Mouse (Mus musculus): ENCODE measurements around the gene 4930556J24Rik. TPM values are rescaled to one million over a fixed set of nuclear protein-coding genes. Genes with fewer than 3 reads are reported as not detected.
A peak's percentile ranks its signal among the peaks of the same experiment; 100 is the strongest.

Gene 4930556J24Rik
- total and polyA plus RNA-seq, 2 experiments from 2014 or later, result 0.25 TPM; not detected in 1

DNA sequence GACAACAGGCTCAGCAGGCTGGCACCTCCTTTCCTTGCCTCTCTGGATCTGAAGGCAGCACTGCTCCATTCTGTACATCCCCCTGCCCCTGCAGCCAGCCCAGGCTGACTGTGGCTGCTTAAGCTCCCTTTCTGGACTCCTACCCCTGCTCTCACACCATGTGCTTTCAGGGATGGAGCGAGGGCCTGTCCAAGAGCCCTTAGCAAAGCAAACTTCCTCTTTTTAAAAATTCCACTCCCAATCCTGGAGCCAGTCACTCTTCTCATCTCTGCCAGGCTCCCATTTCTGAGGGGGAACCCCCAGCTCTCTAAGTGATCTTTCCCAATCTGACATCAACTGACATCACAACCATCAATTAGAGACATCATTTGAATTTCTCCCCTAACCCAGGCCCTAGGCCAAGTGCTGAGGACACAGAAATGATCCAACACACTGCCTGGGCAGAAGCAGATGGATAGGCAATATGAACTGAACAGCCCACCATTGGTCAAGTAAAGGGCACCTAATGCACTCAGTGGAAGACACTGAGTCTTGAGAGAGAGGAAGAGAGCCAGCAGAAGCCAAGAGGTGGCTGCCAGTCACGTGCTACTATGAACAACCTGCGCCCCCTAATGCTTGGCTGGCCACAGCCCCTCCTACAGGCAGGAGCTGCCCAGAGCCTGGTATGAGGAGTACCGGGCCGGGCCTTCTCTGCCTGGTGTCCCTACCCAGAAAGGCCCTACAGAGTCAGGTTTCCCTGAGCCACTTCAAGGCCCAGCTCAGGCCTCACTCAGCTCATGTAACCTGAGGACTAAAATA lies 65.9 kb downstream of the 4930556J24Rik start:
- H3K4me3 ChIP-seq (ENCODE audit: low read length), result peak overlapping the region; percentile 67
- WGBS, result 45% methylated on average over 5 of the region's 5 CpGs
- peak overlapping the region; percentile 93 for H3K4me2 ChIP-seq (ENCODE audit: low read depth, low read length)
- H3K9ac ChIP-seq (replicated peaks; ENCODE audit: low read length), result peak overlapping the region; percentile 46
- H3K36me3 ChIP-seq (ENCODE audit: insufficient read depth, low read length), result peaks cover 11% of the 10 kb centered on the region
- no peaks in the 10 kb centered on the region for H3K27me3 ChIP-seq (ENCODE audit: insufficient read depth, low read length)
- H3K27ac ChIP-seq, result peak overlapping the region; percentile 4; the same call in 1 of the 2 replicates
- H3K9me3 ChIP-seq (ENCODE audit: low read length), result no peaks in the 10 kb centered on the region
- TF ChIP-seq CTCF (IDR thresholded peaks at IDR 0.05; ENCODE audit: low read depth), result no peak; the same call in 1 of the 2 replicates
- ATAC-seq (no peak), DNase-seq (ENCODE audit: low spot score) (peak; percentile 20)
- H3K4me1 ChIP-seq (ENCODE audit: insufficient read depth, low read length), result peaks cover 28% of the 10 kb centered on the region

DNA sequence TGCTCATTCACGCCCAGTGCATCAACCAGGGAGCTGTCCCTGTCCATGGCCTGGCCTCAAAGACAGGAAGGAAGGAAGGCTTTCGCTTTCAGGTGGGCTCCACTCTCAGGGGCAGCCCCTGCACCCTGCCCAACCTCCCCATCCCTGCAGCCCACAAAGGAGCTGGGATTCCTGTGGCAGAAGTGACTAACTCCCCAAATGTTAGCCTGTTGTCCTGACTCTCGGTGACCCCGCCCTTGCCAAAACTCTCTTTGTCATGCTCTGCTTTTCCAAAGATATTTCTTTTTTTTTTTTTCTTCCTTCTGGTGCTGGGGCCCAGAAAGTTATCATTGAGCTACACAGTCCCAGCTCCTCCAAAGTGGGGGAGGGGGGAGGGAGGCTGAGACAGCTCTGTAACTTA lies 67.3 kb downstream of the 4930556J24Rik start:
- ATAC-seq, result no peak
- H3K4me2 ChIP-seq (ENCODE audit: low read depth, low read length), result peak overlapping the region; percentile 93
- 0 out of 2 replicates have a peak overlapping the region, but pooled peaks have one; percentile 3 for H3K9ac ChIP-seq (replicated peaks; ENCODE audit: low read length)

DNA sequence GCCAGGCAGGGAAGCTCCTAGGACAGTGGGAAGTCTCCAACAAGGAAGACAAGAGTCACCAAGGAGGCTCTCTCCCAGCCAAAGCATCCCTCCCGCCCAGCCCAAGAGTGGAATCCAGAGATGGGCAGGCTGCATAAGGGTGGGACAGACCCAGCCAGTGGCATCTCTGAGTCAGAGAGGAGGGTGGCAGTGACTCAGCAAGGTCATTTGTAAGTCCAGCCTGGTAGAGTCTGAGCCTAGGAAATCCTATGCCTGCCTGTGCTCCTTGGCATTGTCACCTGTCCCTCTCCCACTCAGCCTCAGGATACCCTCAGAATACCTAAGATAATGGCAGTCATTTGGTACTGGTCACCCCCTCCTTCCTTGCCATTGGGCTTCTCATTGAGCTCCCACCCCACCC lies 71.1 kb downstream of the 4930556J24Rik start:
- H3K36me3 ChIP-seq (ENCODE audit: insufficient read depth, low read length), result peaks cover 11% of the 10 kb centered on the region
- no peak overlapping the region for H3K27ac ChIP-seq
- H3K4me2 ChIP-seq (ENCODE audit: low read depth, low read length), result no peak overlapping the region
- ATAC-seq (no peak), DNase-seq (ENCODE audit: low spot score) (no peak)
- no peak for TF ChIP-seq CTCF (IDR thresholded peaks at IDR 0.05; ENCODE audit: low read depth)
- H3K4me3 ChIP-seq (ENCODE audit: low read length), result no peak overlapping the region
- WGBS, result 93% methylated on average over 1 of the region's 1 CpGs
- H3K4me1 ChIP-seq (ENCODE audit: insufficient read depth, low read length), result peaks cover 9% of the 10 kb centered on the region
- no peaks in the 10 kb centered on the region for H3K9me3 ChIP-seq (ENCODE audit: low read length)
- H3K9ac ChIP-seq (replicated peaks; ENCODE audit: low read length), result no peak overlapping the region
- H3K27me3 ChIP-seq (ENCODE audit: insufficient read depth, low read length), result no peaks in the 10 kb centered on the region

More for the DNA sequence above, 67.3 kb downstream of the 4930556J24Rik start:
- 85% methylated on average over 4 of the region's 4 CpGs for WGBS
- no peaks in the 10 kb centered on the region for H3K27me3 ChIP-seq (ENCODE audit: insufficient read depth, low read length)
- H3K36me3 ChIP-seq (ENCODE audit: insufficient read depth, low read length), result peaks cover 11% of the 10 kb centered on the region
- no peaks in the 10 kb centered on the region for H3K9me3 ChIP-seq (ENCODE audit: low read length)
- no peak overlapping the region for H3K27ac ChIP-seq
- TF ChIP-seq CTCF (IDR thresholded peaks at IDR 0.05; ENCODE audit: low read depth), result no peak
- peaks cover 28% of the 10 kb centered on the region for H3K4me1 ChIP-seq (ENCODE audit: insufficient read depth, low read length)
- DNase-seq (ENCODE audit: low spot score), result no peak
- H3K4me3 ChIP-seq (ENCODE audit: low read length), result no peak overlapping the region

DNA sequence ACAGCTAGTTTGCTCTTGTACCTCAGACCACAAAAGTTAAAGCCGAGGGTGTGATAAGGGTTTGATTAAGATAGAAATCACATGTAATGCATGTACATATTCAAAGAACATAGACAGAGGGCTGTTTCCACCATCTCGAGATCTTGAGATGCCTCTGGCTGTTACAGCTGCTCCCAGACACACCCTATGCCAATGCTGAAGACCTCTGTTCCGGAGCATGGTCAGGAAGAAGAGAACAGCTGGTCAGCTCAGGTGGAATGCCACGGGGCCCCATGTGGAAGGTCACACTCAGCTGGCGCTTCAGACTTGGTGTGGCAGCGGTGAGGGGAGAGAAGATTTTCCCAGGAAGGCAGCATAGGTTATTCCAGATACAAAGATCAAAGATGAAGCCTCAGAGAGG lies 71.9 kb downstream of the 4930556J24Rik start:
- H3K9me3 ChIP-seq (ENCODE audit: low read length), result no peaks in the 10 kb centered on the region
- H3K4me1 ChIP-seq (ENCODE audit: insufficient read depth, low read length), result peaks cover 2% of the 10 kb centered on the region
- WGBS, result 87% methylated on average over 6 of the region's 6 CpGs
- H3K27ac ChIP-seq, result no peak overlapping the region
- no peak for ATAC-seq
- H3K4me3 ChIP-seq (ENCODE audit: low read length), result no peak overlapping the region
- no peak for DNase-seq (ENCODE audit: low spot score)
- no peak for TF ChIP-seq CTCF (IDR thresholded peaks at IDR 0.05; ENCODE audit: low read depth)
- peaks cover 11% of the 10 kb centered on the region for H3K36me3 ChIP-seq (ENCODE audit: insufficient read depth, low read length)
- no peak overlapping the region for H3K9ac ChIP-seq (replicated peaks; ENCODE audit: low read length)
- no peaks in the 10 kb centered on the region for H3K27me3 ChIP-seq (ENCODE audit: insufficient read depth, low read length)
- H3K4me2 ChIP-seq (ENCODE audit: low read depth, low read length), result no peak overlapping the region

DNA sequence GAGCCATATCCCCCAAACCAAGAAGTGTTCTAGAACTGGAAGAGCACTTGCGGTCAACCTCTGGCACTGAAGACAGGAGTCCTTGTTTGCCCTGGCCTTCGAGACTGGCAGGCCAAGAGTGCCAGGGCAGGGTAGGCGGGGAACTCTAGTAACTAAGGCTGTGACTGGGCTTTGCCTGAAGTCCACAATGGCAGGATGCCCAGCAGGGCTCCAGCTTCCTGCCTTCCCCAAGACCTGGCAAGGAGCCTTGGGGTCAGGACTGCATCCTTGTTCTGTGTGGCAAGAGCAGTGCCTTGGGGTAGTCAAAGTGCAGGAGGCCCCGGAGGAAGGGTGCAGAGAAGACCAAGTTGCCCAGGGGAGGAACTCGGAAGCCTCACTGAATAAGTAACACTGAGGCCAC lies 73.5 kb downstream of the 4930556J24Rik start:
- Histone ChIP-seq H3K27ac (0 out of 2 replicates have a peak overlapping the region, but pooled peaks have one; percentile 16), H3K4me2 (ENCODE audit: low read depth, low read length) (no peak overlapping the region), H3K27me3 (ENCODE audit: insufficient read depth, low read length) (no peaks in the 10 kb centered on the region), H3K4me1 (ENCODE audit: insufficient read depth, low read length) (no peaks in the 10 kb centered on the region), H3K36me3 (ENCODE audit: insufficient read depth, low read length) (peaks cover 13% of the 10 kb centered on the region), H3K9ac (replicated peaks; ENCODE audit: low read length) (no peak overlapping the region), H3K4me3 (ENCODE audit: low read length) (no peak overlapping the region), H3K9me3 (ENCODE audit: low read length) (no peaks in the 10 kb centered on the region)
- DNase-seq (ENCODE audit: low spot score) (peak; percentile 78), ATAC-seq (peak; percentile 70)
- TF ChIP-seq CTCF (IDR thresholded peaks at IDR 0.05; ENCODE audit: low read depth), result no peak
- 62% methylated on average over 5 of the region's 5 CpGs for WGBS

DNA sequence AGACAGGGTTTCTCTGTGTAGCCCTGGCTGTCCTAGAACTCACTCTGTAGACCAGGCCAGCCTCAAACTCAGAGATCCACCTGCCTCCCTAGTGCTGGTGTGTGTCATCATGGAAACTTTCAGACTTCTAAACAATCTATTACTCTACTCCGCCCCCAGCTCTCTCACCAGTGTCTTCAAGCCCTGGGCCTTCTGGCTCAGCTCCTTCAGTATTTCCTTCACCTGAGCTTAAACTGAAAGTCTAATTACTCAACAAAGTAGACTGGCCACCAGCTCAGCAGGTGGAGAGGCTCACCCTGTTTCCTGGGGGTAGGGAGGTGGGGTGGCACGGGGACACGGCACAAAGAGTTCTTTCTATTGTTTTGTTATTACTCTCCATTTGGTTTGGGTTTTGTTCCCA lies 74.1 kb downstream of the 4930556J24Rik start:
- TF ChIP-seq CTCF (IDR thresholded peaks at IDR 0.05; ENCODE audit: low read depth), result no peak
- no peak overlapping the region for H3K4me3 ChIP-seq (ENCODE audit: low read length)
- ATAC-seq (no peak), DNase-seq (ENCODE audit: low spot score) (no peak)
- no peak overlapping the region for H3K4me2 ChIP-seq (ENCODE audit: low read depth, low read length)
- WGBS, result 87% methylated on average over 3 of the region's 3 CpGs
- no peaks in the 10 kb centered on the region for H3K4me1 ChIP-seq (ENCODE audit: insufficient read depth, low read length)
- no peaks in the 10 kb centered on the region for H3K27me3 ChIP-seq (ENCODE audit: insufficient read depth, low read length)
- no peak overlapping the region for H3K27ac ChIP-seq
- no peak overlapping the region for H3K9ac ChIP-seq (replicated peaks; ENCODE audit: low read length)
- no peaks in the 10 kb centered on the region for H3K9me3 ChIP-seq (ENCODE audit: low read length)
- H3K36me3 ChIP-seq (ENCODE audit: insufficient read depth, low read length), result peaks cover 18% of the 10 kb centered on the region

DNA sequence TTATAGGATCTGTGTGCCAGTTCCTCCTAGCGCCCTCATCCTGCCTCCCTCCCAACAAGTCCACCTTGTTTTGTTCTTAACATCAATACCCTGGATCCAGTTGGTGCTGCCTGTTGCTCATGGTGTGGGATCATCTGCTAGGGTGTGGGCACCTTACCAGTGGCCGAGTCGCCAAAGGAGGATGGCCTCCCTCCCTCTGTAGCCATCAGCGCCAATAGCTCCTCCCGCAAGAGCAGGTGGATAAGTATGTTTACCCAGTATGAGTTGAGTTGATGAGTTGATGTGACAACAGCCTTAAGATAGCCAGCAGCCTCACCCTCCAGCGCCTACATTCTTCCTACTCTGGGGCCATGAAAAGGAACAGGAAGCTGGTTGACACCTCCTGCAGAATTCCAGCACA lies 76.3 kb downstream of the 4930556J24Rik start:
- H3K9ac ChIP-seq (replicated peaks; ENCODE audit: low read length), result no peak overlapping the region
- no peak overlapping the region for H3K4me2 ChIP-seq (ENCODE audit: low read depth, low read length)
- TF ChIP-seq CTCF (IDR thresholded peaks at IDR 0.05; ENCODE audit: low read depth), result no peak
- H3K4me1 ChIP-seq (ENCODE audit: insufficient read depth, low read length), result 0 out of 2 replicates have a peak, but pooled peaks cover 2% of the 10 kb centered on the region
- no peaks in the 10 kb centered on the region for H3K27me3 ChIP-seq (ENCODE audit: insufficient read depth, low read length)
- H3K27ac ChIP-seq, result no peak overlapping the region
- peaks cover 7% of the 10 kb centered on the region; the same call in 1 of the 2 replicates for H3K36me3 ChIP-seq (ENCODE audit: insufficient read depth, low read length)
- H3K4me3 ChIP-seq (ENCODE audit: low read length), result no peak overlapping the region
- ATAC-seq (no peak), DNase-seq (ENCODE audit: low spot score) (no peak)
- 88% methylated on average over 6 of the region's 6 CpGs for WGBS
- H3K9me3 ChIP-seq (ENCODE audit: low read length), result no peaks in the 10 kb centered on the region
